Mouse (Mus musculus): ENCODE data around the gene Htra2. TPM values are rescaled to one million over a fixed set of nuclear protein-coding genes. Genes with fewer than 3 reads are reported as not detected.

The Htra2 gene
- polyA plus RNA-seq, 1 experiment from 2014 or later, result 28.7 TPM

DNA sequence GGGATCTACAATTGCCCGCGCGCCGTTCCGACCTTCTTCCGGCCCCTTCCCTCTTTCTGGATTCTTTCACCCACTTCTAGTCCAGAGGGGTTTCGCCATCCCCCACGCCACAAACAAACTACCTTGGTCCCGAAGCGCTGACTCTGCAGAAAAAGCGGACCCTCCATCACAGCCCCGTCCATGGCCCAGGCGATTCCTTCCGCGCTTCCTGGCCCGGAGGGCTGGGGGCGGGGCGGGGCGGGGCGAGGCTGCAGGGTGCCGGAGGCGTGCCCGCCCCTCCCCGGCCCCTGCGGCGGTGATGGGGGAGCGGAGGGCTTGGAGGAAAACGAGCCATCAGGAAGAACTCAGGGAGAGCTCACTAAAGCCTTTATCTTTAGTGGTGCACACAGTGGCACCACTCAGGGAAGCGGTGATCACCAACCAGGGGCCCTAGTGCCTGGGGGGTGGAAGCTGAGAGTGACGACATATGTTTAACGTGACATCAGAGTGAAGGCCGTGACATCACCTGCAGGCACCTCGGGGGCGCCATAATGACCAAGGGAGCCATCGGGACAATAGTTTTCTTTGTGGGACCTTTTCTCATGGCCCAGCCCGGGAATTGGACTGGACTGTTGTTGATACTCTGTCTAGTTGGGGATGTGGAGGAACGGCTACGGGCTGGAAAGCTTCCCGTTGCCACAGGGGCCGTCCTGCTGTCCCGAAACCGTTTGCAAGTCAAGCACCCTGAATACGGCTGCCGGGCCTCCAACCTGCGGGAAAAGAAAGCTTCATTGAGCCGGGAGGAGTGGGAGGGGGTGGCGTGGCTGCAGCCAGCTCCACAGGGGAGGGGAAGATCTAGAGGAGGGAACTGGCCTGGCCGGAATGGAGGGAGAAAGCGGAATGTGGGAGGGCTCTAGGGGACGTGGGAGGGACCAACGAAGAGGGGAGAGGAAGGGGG, 21.6 kb downstream of the Htra2 start, which contains the start of the genes Dok1 and Loxl3:
TSS of gene Dok1 (minus strand) at position 223 of the 937 bp plus-strand sequence.
TSS of gene Loxl3 (plus strand) at position 925 of the 937 bp plus-strand sequence.
- H3K36me3 ChIP-seq (ENCODE audit: control insufficient read depth, insufficient read depth, low read length), result no peaks in the 10 kb centered on the region
- no peaks in the 10 kb centered on the region for H3K9me3 ChIP-seq (ENCODE audit: control insufficient read depth, low read length)
- H3K9ac ChIP-seq (ENCODE audit: low read length), result peak within 1 kb of the TSS; percentile 14
- H3K4me1 ChIP-seq (ENCODE audit: control insufficient read depth, insufficient read depth, low read length), result peaks cover 10% of the 10 kb centered on the region
- H3K27ac ChIP-seq (replicated peaks; ENCODE audit: low read depth, low read length), result peak within 1 kb of the TSS; percentile 68; the same call in 1 of the 2 replicates
- under 1% methylated on average over 51 of the region's 51 CpGs for WGBS
- peak within 1 kb of the TSS; percentile 59 for H3K4me2 ChIP-seq (ENCODE audit: low read depth, severe bottlenecking)
- H3K27me3 ChIP-seq (ENCODE audit: control insufficient read depth, insufficient read depth, low read length), result peaks cover 23% of the 10 kb centered on the region
- ATAC-seq (ENCODE audit: insufficient number of reproducible peaks, low FRiP score, low TSS enrichment, low read depth) (peak; percentile 72), DNase-seq (ENCODE audit: low spot score) (peak; percentile 82)
- H3K4me3 ChIP-seq (ENCODE audit: low read depth, low read length), result peak within 1 kb of the TSS; percentile 50

GRCm38 (mm10) chr6:83032769-83033191, 22.3 kb downstream of the Htra2 start:
- Histone ChIP-seq H3K36me3 (ENCODE audit: control insufficient read depth, insufficient read depth, low read length) (no peaks in the 10 kb centered on the region), H3K4me3 (ENCODE audit: low read depth, low read length) (peak overlapping the region; percentile 50), H3K27ac (replicated peaks; ENCODE audit: low read depth, low read length) (no peak overlapping the region; the same call in 1 of the 2 replicates), H3K9ac (ENCODE audit: low read length) (peak overlapping the region; percentile 14), H3K4me2 (ENCODE audit: low read depth, severe bottlenecking) (peak overlapping the region; percentile 59), H3K27me3 (ENCODE audit: control insufficient read depth, insufficient read depth, low read length) (peaks cover 23% of the 10 kb centered on the region), H3K9me3 (ENCODE audit: control insufficient read depth, low read length) (no peaks in the 10 kb centered on the region), H3K4me1 (ENCODE audit: control insufficient read depth, insufficient read depth, low read length) (peaks cover 6% of the 10 kb centered on the region)
- DNase-seq (ENCODE audit: low spot score) (peak; percentile 73), ATAC-seq (ENCODE audit: insufficient number of reproducible peaks, low FRiP score, low TSS enrichment, low read depth) (peak; percentile 31)
- WGBS, result under 1% methylated on average over 31 of the region's 31 CpGs

GRCm38 (mm10) chr6:83031921-83032590, 23.0 kb downstream of the Htra2 start:
- Histone ChIP-seq H3K36me3 (ENCODE audit: control insufficient read depth, insufficient read depth, low read length) (no peaks in the 10 kb centered on the region), H3K4me1 (ENCODE audit: control insufficient read depth, insufficient read depth, low read length) (peaks cover 6% of the 10 kb centered on the region), H3K9ac (ENCODE audit: low read length) (0 out of 2 replicates have a peak overlapping the region, but pooled peaks have one; percentile 14), H3K27ac (replicated peaks; ENCODE audit: low read depth, low read length) (no peak overlapping the region; the same call in 1 of the 2 replicates), H3K9me3 (ENCODE audit: control insufficient read depth, low read length) (no peaks in the 10 kb centered on the region), H3K4me3 (ENCODE audit: low read depth, low read length) (peak overlapping the region; percentile 50), H3K4me2 (ENCODE audit: low read depth, severe bottlenecking) (peak overlapping the region; percentile 59), H3K27me3 (ENCODE audit: control insufficient read depth, insufficient read depth, low read length) (peaks cover 23% of the 10 kb centered on the region)
- ATAC-seq (ENCODE audit: insufficient number of reproducible peaks, low FRiP score, low TSS enrichment, low read depth) (no peak), DNase-seq (ENCODE audit: low spot score) (no peak)
- 15% methylated on average over 18 of the region's 18 CpGs for WGBS

GRCm38 (mm10) chr6:83031111-83031510, 24.0 kb downstream of the Htra2 start:
- Histone ChIP-seq H3K27me3 (ENCODE audit: control insufficient read depth, insufficient read depth, low read length) (peaks cover 23% of the 10 kb centered on the region), H3K9me3 (ENCODE audit: control insufficient read depth, low read length) (no peaks in the 10 kb centered on the region), H3K4me2 (ENCODE audit: low read depth, severe bottlenecking) (no peak overlapping the region), H3K36me3 (ENCODE audit: control insufficient read depth, insufficient read depth, low read length) (no peaks in the 10 kb centered on the region), H3K9ac (ENCODE audit: low read length) (no peak overlapping the region), H3K4me1 (ENCODE audit: control insufficient read depth, insufficient read depth, low read length) (peaks cover 6% of the 10 kb centered on the region), H3K27ac (replicated peaks; ENCODE audit: low read depth, low read length) (no peak overlapping the region), H3K4me3 (ENCODE audit: low read depth, low read length) (no peak overlapping the region)
- ATAC-seq (ENCODE audit: insufficient number of reproducible peaks, low FRiP score, low TSS enrichment, low read depth) (no peak), DNase-seq (ENCODE audit: low spot score) (no peak)
- 60% methylated on average over 7 of the region's 7 CpGs for WGBS

GRCm38 (mm10) chr6:83029777-83030176, 25.3 kb downstream of the Htra2 start:
- no peaks in the 10 kb centered on the region for H3K9me3 ChIP-seq (ENCODE audit: control insufficient read depth, low read length)
- H3K4me1 ChIP-seq (ENCODE audit: control insufficient read depth, insufficient read depth, low read length), result peaks cover 6% of the 10 kb centered on the region
- no peak overlapping the region for H3K4me2 ChIP-seq (ENCODE audit: low read depth, severe bottlenecking)
- DNase-seq (ENCODE audit: low spot score) (no peak), ATAC-seq (ENCODE audit: insufficient number of reproducible peaks, low FRiP score, low TSS enrichment, low read depth) (no peak)
- WGBS, result 20% methylated on average over 10 of the region's 10 CpGs
- H3K4me3 ChIP-seq (ENCODE audit: low read depth, low read length), result no peak overlapping the region
- H3K9ac ChIP-seq (ENCODE audit: low read length), result no peak overlapping the region
- no peak overlapping the region for H3K27ac ChIP-seq (replicated peaks; ENCODE audit: low read depth, low read length)
- no peaks in the 10 kb centered on the region for H3K36me3 ChIP-seq (ENCODE audit: control insufficient read depth, insufficient read depth, low read length)
- H3K27me3 ChIP-seq (ENCODE audit: control insufficient read depth, insufficient read depth, low read length), result peaks cover 23% of the 10 kb centered on the region

DNA sequence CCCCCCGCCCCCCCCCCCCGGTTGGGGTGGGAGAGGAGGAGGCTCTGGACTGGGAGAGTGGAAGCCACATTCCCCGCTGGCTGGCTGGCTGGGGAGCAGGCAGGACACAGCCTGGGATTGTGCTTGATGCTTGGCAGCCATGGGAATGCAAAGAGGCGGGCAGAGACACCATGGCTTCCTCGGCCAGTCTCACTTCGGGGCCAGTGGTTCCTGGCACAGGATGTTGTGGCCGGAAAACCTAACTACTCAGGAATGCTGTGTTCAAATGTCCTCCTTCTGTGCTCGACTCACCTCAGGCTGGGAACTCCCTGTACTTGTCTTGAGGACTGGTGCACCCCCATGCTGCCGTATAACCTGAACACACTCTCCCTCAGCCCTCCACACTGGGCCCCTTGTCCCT, 27.4 kb downstream of the Htra2 start:
- Histone ChIP-seq H3K4me1 (ENCODE audit: control insufficient read depth, insufficient read depth, low read length) (peaks cover 6% of the 10 kb centered on the region), H3K36me3 (ENCODE audit: control insufficient read depth, insufficient read depth, low read length) (no peaks in the 10 kb centered on the region), H3K9ac (ENCODE audit: low read length) (0 out of 2 replicates have a peak overlapping the region, but pooled peaks have one; percentile 27), H3K4me2 (ENCODE audit: low read depth, severe bottlenecking) (no peak overlapping the region), H3K27ac (replicated peaks; ENCODE audit: low read depth, low read length) (no peak overlapping the region), H3K27me3 (ENCODE audit: control insufficient read depth, insufficient read depth, low read length) (peaks cover 23% of the 10 kb centered on the region), H3K9me3 (ENCODE audit: control insufficient read depth, low read length) (no peaks in the 10 kb centered on the region), H3K4me3 (ENCODE audit: low read depth, low read length) (no peak overlapping the region)
- DNase-seq (ENCODE audit: low spot score), result no peak
- ATAC-seq (ENCODE audit: insufficient number of reproducible peaks, low FRiP score, low TSS enrichment, low read depth), result no peak
- 59% methylated on average over 8 of the region's 9 CpGs for WGBS

DNA sequence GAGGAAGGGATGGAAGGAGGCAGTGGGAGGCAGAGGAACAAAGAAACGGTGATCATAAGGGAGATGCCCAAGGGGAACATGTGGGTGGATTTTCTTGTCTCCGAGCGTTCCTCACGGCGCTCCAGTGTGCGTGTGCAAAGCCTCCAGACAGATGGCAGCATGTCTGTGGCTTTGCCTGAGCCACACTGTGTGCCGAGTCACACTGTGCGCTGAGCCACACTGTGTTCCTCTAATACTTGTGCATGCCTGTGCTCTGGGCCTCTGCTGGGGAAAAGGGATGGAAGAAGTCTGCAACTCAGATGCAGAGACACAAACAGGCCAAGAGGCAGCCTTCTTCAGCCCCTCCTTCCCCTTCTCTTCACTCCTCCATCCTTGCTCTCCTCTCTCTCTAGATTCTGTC, 27.8 kb downstream of the Htra2 start:
- no peaks in the 10 kb centered on the region for H3K36me3 ChIP-seq (ENCODE audit: control insufficient read depth, insufficient read depth, low read length)
- 0 out of 2 replicates have a peak overlapping the region, but pooled peaks have one; percentile 27 for H3K9ac ChIP-seq (ENCODE audit: low read length)
- H3K4me1 ChIP-seq (ENCODE audit: control insufficient read depth, insufficient read depth, low read length), result peaks cover 4% of the 10 kb centered on the region
- WGBS, result 77% methylated on average over 8 of the region's 8 CpGs
- H3K27ac ChIP-seq (replicated peaks; ENCODE audit: low read depth, low read length), result no peak overlapping the region
- H3K4me3 ChIP-seq (ENCODE audit: low read depth, low read length), result no peak overlapping the region
- DNase-seq (ENCODE audit: low spot score), result no peak
- ATAC-seq (ENCODE audit: insufficient number of reproducible peaks, low FRiP score, low TSS enrichment, low read depth), result no peak
- peaks cover 22% of the 10 kb centered on the region for H3K27me3 ChIP-seq (ENCODE audit: control insufficient read depth, insufficient read depth, low read length)
- H3K4me2 ChIP-seq (ENCODE audit: low read depth, severe bottlenecking), result no peak overlapping the region
- H3K9me3 ChIP-seq (ENCODE audit: control insufficient read depth, low read length), result no peaks in the 10 kb centered on the region

DNA sequence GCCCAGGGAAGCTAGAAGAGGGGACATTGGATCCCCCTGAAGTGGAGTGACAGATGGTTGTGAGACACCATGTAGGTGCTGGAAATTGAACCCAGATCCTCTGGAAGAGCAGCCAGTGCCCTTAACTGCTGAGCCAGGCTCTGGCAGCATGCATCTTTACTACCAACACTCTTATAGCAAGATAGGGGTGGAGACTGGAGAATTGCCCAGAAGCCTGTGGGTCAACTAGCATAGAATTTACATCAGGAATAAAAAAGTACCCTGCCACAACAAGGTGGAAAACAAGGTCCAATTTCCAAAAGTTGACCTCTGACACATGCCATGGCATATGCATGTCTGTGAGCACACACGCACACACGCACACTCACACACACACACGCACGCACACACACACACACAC, 29.9 kb downstream of the Htra2 start:
- DNase-seq (ENCODE audit: low spot score) (no peak), ATAC-seq (ENCODE audit: insufficient number of reproducible peaks, low FRiP score, low TSS enrichment, low read depth) (no peak)
- WGBS, result 100% methylated on average over 4 of the region's 4 CpGs
- H3K36me3 ChIP-seq (ENCODE audit: control insufficient read depth, insufficient read depth, low read length), result no peaks in the 10 kb centered on the region
- no peak overlapping the region for H3K9ac ChIP-seq (ENCODE audit: low read length)
- peaks cover 1% of the 10 kb centered on the region; the same call in 1 of the 2 replicates for H3K27me3 ChIP-seq (ENCODE audit: control insufficient read depth, insufficient read depth, low read length)
- H3K9me3 ChIP-seq (ENCODE audit: control insufficient read depth, low read length), result no peaks in the 10 kb centered on the region
- H3K4me3 ChIP-seq (ENCODE audit: low read depth, low read length), result no peak overlapping the region
- H3K4me2 ChIP-seq (ENCODE audit: low read depth, severe bottlenecking), result no peak overlapping the region
- H3K27ac ChIP-seq (replicated peaks; ENCODE audit: low read depth, low read length), result no peak overlapping the region
- H3K4me1 ChIP-seq (ENCODE audit: control insufficient read depth, insufficient read depth, low read length), result no peaks in the 10 kb centered on the region
